Mouse (Mus musculus) CH12.LX (cell line): Measurements from ENCODE around the gene Naa35. TPM values are rescaled to one million over a fixed set of nuclear protein-coding genes. Genes with fewer than 3 reads are reported as not detected.
"Not testable (repeated sequence)": the region's sequence is repeated elsewhere in the genome, so short reads cannot be mapped to it uniquely, and the experiment has no call there.

Experiments
- DNase-seq: peaks from one replicate; pipeline ENCODE4 v3.0.0-alpha.2; 2013; ENCODE audit errors: extremely low read depth
- H3K27ac ChIP-seq: 2 replicates; pipeline ENCODE4 v1.5.1; 2012; ENCODE audit warnings: low read depth, mild to moderate bottlenecking, control low read depth, moderate library complexity; ENCODE audit not compliant: insufficient read depth
- H3K27me3 ChIP-seq: replicated peaks from 2 replicates; pipeline ENCODE3; 2012; ENCODE audit warnings: inconsistent platforms
- H3K36me3 ChIP-seq, 2 experiments: replicated peaks in 1 of 2; 2 replicates each; pipeline versions ENCODE3 to v1.6.1; 2012; ENCODE audit warnings: inconsistent platforms in 1 of 2, low read length in 1 of 2, mild to moderate bottlenecking in 1 of 2, mixed read lengths in 1 of 2, moderate library complexity in 1 of 2; ENCODE audit not compliant: control insufficient read depth in 1 of 2, insufficient read depth in 1 of 2
- H3K4me1 ChIP-seq, 2 experiments: 2 replicates each; pipeline ENCODE4 v1.6.1; 2012; ENCODE audit warnings: inconsistent platforms in 1 of 2, moderate library complexity in 1 of 2; ENCODE audit not compliant: insufficient read depth in 2 of 2, control insufficient read depth in 1 of 2
- H3K4me2 ChIP-seq: 2 replicates; pipeline ENCODE4 v1.6.1; 2012; ENCODE audit warnings: low read depth, mild to moderate bottlenecking, control low read depth; ENCODE audit not compliant: poor library complexity, insufficient read depth, severe bottlenecking
- H3K4me3 ChIP-seq, 3 experiments: fragments of 150-350 bp in 1 of 3; sonication (generic) in 1 of 3; replicated peaks in 1 of 3; 2 replicates each; pipeline versions ENCODE3 to v1.5.1; 2011 to 2012; ENCODE audit warnings: low read depth in 2 of 3, low read length in 2 of 3, mild to moderate bottlenecking in 2 of 3, moderate library complexity in 2 of 3, control low read depth in 1 of 3, improper control_type of control experiment in 1 of 3, inconsistent platforms in 1 of 3, mixed read lengths in 1 of 3; ENCODE audit not compliant: poor library complexity in 1 of 3
- H3K79me2 ChIP-seq: replicated peaks from 2 replicates; pipeline ENCODE4 v1.6.1; 2012; ENCODE audit warnings: mild to moderate bottlenecking, moderate library complexity; ENCODE audit not compliant: control insufficient read depth, poor library complexity, insufficient read depth, severe bottlenecking; ENCODE audit errors: extremely low read depth
- H3K9ac ChIP-seq: 2 replicates; pipeline ENCODE4 v1.6.1; 2012; ENCODE audit warnings: low read depth, mild to moderate bottlenecking, control low read depth, moderate library complexity; ENCODE audit not compliant: insufficient read depth
- H3K9me3 ChIP-seq: replicated peaks from 2 replicates; pipeline ENCODE3; 2012; ENCODE audit warnings: low read length, inconsistent platforms, mixed read lengths
- BHLHE40 ChIP-seq: IDR thresholded peaks from 2 replicates; pipeline ENCODE4 v1.6.1; 2011; ENCODE audit warnings: mild to moderate bottlenecking, low read depth, low read length, improper control_type of control experiment
- E2F4 ChIP-seq: IDR thresholded peaks from 2 replicates; pipeline ENCODE4 v1.6.1; 2011; ENCODE audit warnings: low read depth, low read length, improper control_type of control experiment; ENCODE audit not compliant: insufficient replicate concordance
- IRF4 ChIP-seq: IDR thresholded peaks from 2 replicates; pipeline ENCODE4 v1.6.1; 2014; ENCODE audit warnings: low read depth, mild to moderate bottlenecking, inconsistent platforms, low read length, improper control_type of control experiment
- MAFK ChIP-seq: IDR thresholded peaks from 2 replicates; pipeline ENCODE4 v1.6.1; 2011; ENCODE audit warnings: low read length, improper control_type of control experiment; ENCODE audit not compliant: insufficient replicate concordance
- MEF2A ChIP-seq: IDR thresholded peaks from 2 replicates; pipeline ENCODE4 v1.6.1; 2014; ENCODE audit warnings: low read depth, mild to moderate bottlenecking, inconsistent platforms, low read length, improper control_type of control experiment, borderline replicate concordance
- SMC3 ChIP-seq: IDR thresholded peaks from 2 replicates; pipeline ENCODE4 v1.6.1; 2011; ENCODE audit warnings: low read depth, low read length, improper control_type of control experiment
- UBTF ChIP-seq: IDR thresholded peaks from 2 replicates; pipeline ENCODE4 v1.6.1; 2012; ENCODE audit warnings: low read depth, mild to moderate bottlenecking, inconsistent platforms, low read length, improper control_type of control experiment, moderate library complexity
- USF2 ChIP-seq: conservative IDR thresholded peaks from 2 replicates; pipeline ENCODE4 v1.6.1; 2011; ENCODE audit warnings: low read depth, low read length, improper control_type of control experiment
- dilution Hi-C: fragments of 300-500 bp; cut with MboI; formaldehyde crosslinking; loops from 2 replicates; pipeline ENCODE4 v1.14.3; 2020; ENCODE audit warnings: low sequenced_read_pairs; ENCODE audit not compliant: extremely low pct_unique_long_range_greater_than_20kb, extremely low pct_ligation_motif_present
- in situ Hi-C: fragments of 300-500 bp; cut with MboI; formaldehyde crosslinking; loops from 3 replicates; pipeline ENCODE4 v1.14.3; 2019; ENCODE audit warnings: low sequenced_read_pairs, low pct_ligation_motif_present, low pct_unique_long_range_greater_than_20kb, mixed read lengths
- polyA plus RNA-seq: library from polyadenylated mRNA; unstranded; fragments of >175 nt; gene quantifications from 2 replicates; pipeline ENCODE4 v1.2.1, GENCODE M21; 2012; ENCODE audit warnings: low read depth; ENCODE audit not compliant: insufficient read length
- total RNA-seq, 2 experiments: library from RNA; depleted of rRNA; stranded (reverse); fragments of 300-350 nt in 1 of 2; fragments of >200 nt in 1 of 2; gene quantifications; 2 replicates each; pipeline ENCODE4 v1.2.3; 2012 to 2014

Naa35 gene
- total and polyA plus RNA-seq, 3 experiments: 46.8 to 60.2 (median 56.4) TPM

DNA sequence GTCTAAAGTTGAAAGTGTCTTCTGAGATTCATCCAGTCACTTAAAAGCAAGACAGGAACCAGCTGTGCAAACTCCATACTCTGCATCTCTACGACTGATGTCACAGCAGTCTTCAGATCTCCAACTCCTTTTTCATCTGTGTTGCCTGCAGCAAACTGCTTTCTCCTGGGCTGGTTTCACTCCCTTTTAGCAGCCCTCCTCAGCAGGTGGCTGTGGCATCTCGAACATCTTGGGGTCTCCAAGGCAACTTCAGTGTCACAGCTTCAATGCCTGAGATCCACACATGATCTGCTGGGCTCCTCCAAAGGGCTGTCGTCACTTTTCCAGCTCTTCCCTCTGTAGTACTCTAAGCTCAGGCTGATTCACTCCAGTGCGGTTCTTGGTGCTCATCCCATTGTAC lies 5.6 kb downstream of the Naa35 start:
- H3K27ac ChIP-seq: no peak overlapping the region
- peaks cover 2 to 26% of the 10 kb centered on the region in 2 experiments for H3K4me1 ChIP-seq
- no peaks in the 10 kb centered on the region for H3K27me3 ChIP-seq
- no peak for DNase-seq
- in situ Hi-C loops (no loop called here), dilution Hi-C loops (no loop called here)
- H3K9me3 ChIP-seq: no peaks in the 10 kb centered on the region
- H3K36me3 ChIP-seq: peaks cover 41 to 80% of the 10 kb centered on the region in 2 experiments
- peaks cover 27% of the 10 kb centered on the region for H3K79me2 ChIP-seq
- H3K4me2 ChIP-seq: no peak overlapping the region
- H3K4me3 ChIP-seq: no peak overlapping the region
- TF ChIP-seq MAFK: no peak
- TF ChIP-seq BHLHE40: no peak
- no peak for TF ChIP-seq IRF4
- no peak for TF ChIP-seq E2F4
- no peak for TF ChIP-seq MEF2A
- TF ChIP-seq USF2: no peak
- no peak overlapping the region for H3K9ac ChIP-seq

- Histone ChIP-seq H3K4me1 (peaks cover 2 to 21% of the 10 kb centered on the region in 2 experiments), H3K36me3 (peaks cover 44 to 89% of the 10 kb centered on the region in 2 experiments), H3K79me2 (peaks cover 16% of the 10 kb centered on the region)
- H3K9ac ChIP-seq, H3K9me3 ChIP-seq, H3K27me3 ChIP-seq, H3K4me3 ChIP-seq, H3K4me2 ChIP-seq, in situ Hi-C loops, H3K27ac ChIP-seq, DNase-seq, dilution Hi-C loops: not testable (repeated sequence)
Measured at GRCm38 (mm10) chr13:59592058-59592457, 7.0 kb downstream of the Naa35 start.

DNA sequence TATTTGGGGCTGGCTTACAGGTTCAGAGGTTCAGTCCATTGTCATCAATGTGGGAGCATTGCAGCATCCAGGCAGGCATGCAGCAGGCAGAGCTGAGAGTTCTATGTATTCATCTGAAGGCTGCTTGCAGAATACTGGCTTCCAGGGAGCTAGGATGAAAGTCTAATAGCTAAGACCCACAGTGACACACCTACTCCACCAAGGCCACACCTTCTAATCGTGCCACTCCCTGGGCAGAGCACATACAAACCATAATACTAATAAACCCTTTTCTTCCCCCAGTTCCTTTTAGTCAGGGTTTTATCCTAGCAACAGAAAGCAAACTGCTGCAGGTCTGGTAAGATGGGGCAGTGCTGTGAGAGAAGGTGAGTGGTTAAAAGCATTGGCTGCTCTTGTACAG lies 7.6 kb downstream of the Naa35 start:
- DNase-seq: no peak
- no peaks in the 10 kb centered on the region for H3K9me3 ChIP-seq
- H3K36me3 ChIP-seq: peaks cover 41 to 84% of the 10 kb centered on the region in 2 experiments
- TF ChIP-seq USF2 (no peak), MEF2A (no peak), UBTF (no peak), SMC3 (no peak)
- H3K79me2 ChIP-seq: peaks cover 11% of the 10 kb centered on the region
- H3K9ac ChIP-seq: no peak overlapping the region
- in situ Hi-C loops (no loop called here), dilution Hi-C loops (no loop called here)
- H3K4me1 ChIP-seq: peaks cover 0 to 16% of the 10 kb centered on the region in 2 experiments; a peak in 2 of 4 replicates
- H3K4me3 ChIP-seq: no peak overlapping the region
- no peak overlapping the region for H3K4me2 ChIP-seq
- H3K27me3 ChIP-seq: no peaks in the 10 kb centered on the region
- H3K27ac ChIP-seq: no peak overlapping the region
